Mouse (Mus musculus): ENCODE measurements around the gene Timm17a.

The Timm17a gene

DNA sequence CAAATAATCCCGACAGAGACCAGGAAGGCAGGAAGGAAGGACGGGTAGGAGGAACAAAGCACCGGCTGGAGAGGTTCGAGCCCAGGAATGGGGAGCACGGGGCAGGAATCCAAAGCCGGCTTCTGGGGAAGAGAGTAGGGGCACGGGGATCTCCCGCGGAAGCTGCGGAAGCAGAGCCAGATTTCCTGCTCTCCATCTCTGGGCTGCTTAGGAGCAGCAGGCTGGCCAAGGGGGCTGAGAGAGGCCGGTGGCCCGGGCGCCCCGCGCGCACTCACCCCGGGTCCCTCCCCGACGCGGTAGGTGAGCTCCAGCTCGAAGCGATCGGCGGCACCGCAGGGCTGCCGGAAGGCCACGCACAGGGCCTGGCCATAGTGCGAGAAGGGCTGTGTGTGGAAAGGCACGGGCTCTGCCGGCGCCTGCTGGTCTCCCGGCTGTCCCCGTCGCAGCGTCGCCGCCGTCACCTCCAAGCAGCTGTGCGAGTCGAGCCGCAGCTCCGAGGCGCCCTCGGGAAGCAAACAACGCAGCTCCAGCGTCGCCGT is 30.2 kb downstream of the Timm17a start:
- in situ Hi-C loops (cut with MboI; ENCODE audit: low pct_unique_long_range_greater_than_20kb in 1 of 2, low sequenced_read_pairs in 2 of 2, unreplicated experiment in 1 of 2) = no loop called here

DNA sequence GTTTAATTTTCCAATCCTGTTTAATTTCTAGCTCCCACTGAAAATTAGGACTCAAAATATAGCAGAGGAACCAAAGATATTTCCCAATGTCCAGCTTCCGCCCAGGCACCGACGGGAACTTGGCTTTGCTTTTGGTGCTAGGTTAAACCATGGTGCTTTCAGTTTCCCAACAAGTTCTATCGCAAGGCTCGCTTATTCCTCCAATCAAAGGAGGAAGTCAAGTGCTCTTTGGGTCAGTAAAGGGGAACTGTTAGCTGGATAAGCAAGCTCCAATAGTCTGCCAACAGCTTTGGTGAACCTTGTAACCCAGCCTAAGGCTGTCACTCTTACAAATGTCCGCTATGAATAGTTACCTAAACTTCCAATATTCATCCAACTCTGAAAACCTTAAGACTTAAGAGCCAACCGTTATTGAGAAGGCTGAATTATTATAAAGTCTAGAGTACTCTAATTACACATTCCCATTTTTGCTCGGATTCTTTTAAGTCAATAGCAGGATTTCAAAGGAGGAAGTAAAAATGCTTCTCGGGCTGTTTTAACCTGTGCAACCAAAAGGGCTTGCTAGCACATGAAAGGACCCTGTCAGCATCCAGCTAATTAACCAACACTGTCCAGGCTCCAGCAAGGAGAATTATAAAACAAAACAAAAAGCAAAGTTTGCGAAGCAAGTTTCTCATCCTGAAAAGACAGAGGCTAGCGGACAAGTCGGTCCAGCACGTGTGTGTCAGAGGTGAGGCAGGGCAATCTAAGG is 30.9 kb downstream of the Timm17a start:
- in situ Hi-C loops (cut with MboI; ENCODE audit: low pct_unique_long_range_greater_than_20kb in 1 of 2, low sequenced_read_pairs in 2 of 2, unreplicated experiment in 1 of 2) = no loop called here

GRCm38 (mm10) chr1:135281841-135282240 is 31.7 kb downstream of the Timm17a start:
- in situ Hi-C loops (cut with MboI; ENCODE audit: low pct_unique_long_range_greater_than_20kb in 1 of 2, low sequenced_read_pairs in 2 of 2, unreplicated experiment in 1 of 2) = no loop called here

- in situ Hi-C loops (cut with MboI; ENCODE audit: low pct_unique_long_range_greater_than_20kb in 1 of 2, low sequenced_read_pairs in 2 of 2, unreplicated experiment in 1 of 2) = no loop called here
Observed at GRCm38 (mm10) chr1:135280646-135281045, 32.9 kb downstream of the Timm17a start.

DNA sequence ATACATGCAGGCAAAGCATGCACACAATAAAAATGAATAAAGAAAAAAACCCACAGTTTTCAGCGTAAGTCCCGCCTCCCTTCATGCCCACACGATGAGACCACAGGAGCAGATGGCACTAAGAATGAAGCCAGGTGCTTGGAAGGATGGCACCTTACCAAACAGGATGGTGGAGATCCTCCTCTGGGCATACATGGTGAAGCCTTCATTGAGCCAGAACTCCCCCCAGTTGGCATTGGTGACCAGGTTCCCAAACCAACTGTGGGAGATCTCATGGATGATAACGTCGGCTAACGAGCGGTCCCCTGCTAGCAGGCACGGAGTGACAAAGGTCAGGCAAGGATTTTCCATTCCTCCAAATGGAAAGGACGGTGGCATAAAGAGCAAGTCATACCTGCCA is 42.2 kb downstream of the Timm17a start:
- in situ Hi-C loops (cut with MboI; ENCODE audit: low pct_unique_long_range_greater_than_20kb in 1 of 2, low sequenced_read_pairs in 2 of 2, unreplicated experiment in 1 of 2) = loop anchor here in 1 of 2 experiments (10.0 kb wide), 1 partner anchor 93 kb away; no protein-coding TSS in a partner anchor

- in situ Hi-C loops (cut with MboI; ENCODE audit: low pct_unique_long_range_greater_than_20kb in 1 of 2, low sequenced_read_pairs in 2 of 2, unreplicated experiment in 1 of 2) = no loop called here
Observed at GRCm38 (mm10) chr1:135267663-135268446, 45.7 kb downstream of the Timm17a start.

- in situ Hi-C loops (cut with MboI; ENCODE audit: low pct_unique_long_range_greater_than_20kb in 1 of 2, low sequenced_read_pairs in 2 of 2, unreplicated experiment in 1 of 2) = no loop called here
Observed at GRCm38 (mm10) chr1:135265834-135266233, 47.7 kb downstream of the Timm17a start.

GRCm38 (mm10) chr1:135263316-135263715 is 50.3 kb downstream of the Timm17a start:
- in situ Hi-C loops (cut with MboI; ENCODE audit: low pct_unique_long_range_greater_than_20kb in 1 of 2, low sequenced_read_pairs in 2 of 2, unreplicated experiment in 1 of 2) = loop anchor here in 1 of 2 experiments (5.0 kb wide), 1 partner anchor 104 kb away; no protein-coding TSS in a partner anchor

GRCm38 (mm10) chr1:135262329-135262728 is 51.2 kb downstream of the Timm17a start:
- in situ Hi-C loops (cut with MboI; ENCODE audit: low pct_unique_long_range_greater_than_20kb in 1 of 2, low sequenced_read_pairs in 2 of 2, unreplicated experiment in 1 of 2) = loop anchor here in 1 of 2 experiments (5.0 kb wide), 1 partner anchor 105 kb away; no protein-coding TSS in a partner anchor

- in situ Hi-C loops (cut with MboI; ENCODE audit: low pct_unique_long_range_greater_than_20kb in 1 of 2, low sequenced_read_pairs in 2 of 2, unreplicated experiment in 1 of 2) = loop anchor here in 1 of 2 experiments (5.0 kb wide), 1 partner anchor 106 kb away; no protein-coding TSS in a partner anchor
Observed at GRCm38 (mm10) chr1:135260931-135261330, 52.6 kb downstream of the Timm17a start.

DNA sequence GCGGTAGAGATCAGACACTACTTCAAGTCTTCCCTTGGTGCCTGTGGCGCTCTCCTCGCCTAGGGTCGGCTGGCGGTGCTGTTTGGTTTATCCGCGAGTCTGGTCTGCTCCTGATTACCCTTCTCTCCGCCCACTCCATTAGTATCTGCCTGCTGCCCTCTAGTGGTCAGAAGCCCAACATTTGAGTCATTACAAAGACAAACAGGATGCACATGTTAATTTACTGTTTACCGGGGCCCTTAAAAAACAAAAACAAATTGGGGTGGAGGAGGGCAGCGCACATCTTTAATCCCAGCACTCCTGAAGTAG is 54.5 kb downstream of the Timm17a start:
- in situ Hi-C loops (cut with MboI; ENCODE audit: low pct_unique_long_range_greater_than_20kb in 1 of 2, low sequenced_read_pairs in 2 of 2, unreplicated experiment in 1 of 2) = no loop called here

DNA sequence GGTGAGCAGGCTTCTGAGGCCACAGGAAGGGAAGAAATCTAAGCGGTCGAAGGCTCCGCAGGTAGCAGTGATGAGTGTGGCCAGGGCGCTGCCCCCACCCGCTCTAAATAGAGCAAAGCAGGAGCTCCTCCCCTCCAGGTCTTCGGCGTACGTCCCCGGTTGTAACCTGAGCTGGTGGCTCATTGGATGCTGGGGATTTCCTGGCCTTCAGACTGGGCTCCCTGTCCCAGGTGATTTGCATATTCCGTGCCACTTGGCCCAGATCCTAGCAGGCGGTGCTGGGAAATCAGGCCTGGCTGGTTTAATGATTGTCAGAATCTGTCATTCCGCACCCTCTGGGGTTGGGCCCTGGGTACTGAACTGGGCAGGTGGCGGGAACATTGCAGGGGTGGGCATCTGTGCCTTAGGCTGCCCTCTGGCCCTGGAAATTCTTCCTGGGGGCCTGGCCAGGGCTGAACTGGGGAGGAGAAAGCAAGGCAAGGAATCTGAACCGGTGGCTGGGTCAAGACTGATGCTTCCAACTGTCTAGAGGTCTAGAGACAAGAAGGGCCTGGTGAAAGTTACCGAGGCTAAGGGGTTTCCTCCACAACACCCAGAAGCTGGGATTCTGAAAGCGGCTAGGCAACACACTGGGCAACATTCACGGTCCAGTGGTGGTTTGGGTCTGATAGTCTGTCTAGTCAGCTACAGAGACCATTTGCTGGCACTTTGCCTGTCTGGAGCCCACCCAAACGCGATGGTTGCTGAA is 55.0 kb downstream of the Timm17a start, which contains the start of gene Elf3:
Elf3 (minus strand) TSS at position 189 of the 748 bp plus-strand sequence.
- in situ Hi-C loops (cut with MboI; ENCODE audit: low pct_unique_long_range_greater_than_20kb in 1 of 2, low sequenced_read_pairs in 2 of 2, unreplicated experiment in 1 of 2) = no loop called here

GRCm38 (mm10) chr1:135256299-135256698 is 57.3 kb downstream of the Timm17a start:
- in situ Hi-C loops (cut with MboI; ENCODE audit: low pct_unique_long_range_greater_than_20kb in 1 of 2, low sequenced_read_pairs in 2 of 2, unreplicated experiment in 1 of 2) = no loop called here

DNA sequence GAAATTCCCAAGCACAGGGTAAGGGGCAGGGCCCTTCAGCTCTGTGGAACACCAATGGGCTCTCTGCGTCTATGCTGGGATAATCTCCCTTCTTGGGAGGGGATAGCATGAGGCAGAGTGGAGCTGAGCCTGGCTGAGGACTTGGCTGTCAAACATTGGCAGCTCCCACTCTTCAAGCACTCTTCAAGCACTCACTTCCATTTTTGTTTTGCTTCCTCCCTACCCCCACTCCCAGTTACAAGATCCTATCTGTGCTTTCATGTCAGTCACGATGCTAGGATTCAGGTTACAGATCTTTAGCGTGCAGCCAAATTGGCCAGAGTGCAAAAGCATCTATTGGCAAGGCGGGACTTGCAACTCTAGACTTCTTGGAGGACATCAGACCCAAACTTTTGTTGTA is 60.7 kb downstream of the Timm17a start:
- in situ Hi-C loops (cut with MboI; ENCODE audit: low pct_unique_long_range_greater_than_20kb in 1 of 2, low sequenced_read_pairs in 2 of 2, unreplicated experiment in 1 of 2) = loop anchor here (5.0 kb wide), 1 partner anchor 71 kb away; no protein-coding TSS in a partner anchor

DNA sequence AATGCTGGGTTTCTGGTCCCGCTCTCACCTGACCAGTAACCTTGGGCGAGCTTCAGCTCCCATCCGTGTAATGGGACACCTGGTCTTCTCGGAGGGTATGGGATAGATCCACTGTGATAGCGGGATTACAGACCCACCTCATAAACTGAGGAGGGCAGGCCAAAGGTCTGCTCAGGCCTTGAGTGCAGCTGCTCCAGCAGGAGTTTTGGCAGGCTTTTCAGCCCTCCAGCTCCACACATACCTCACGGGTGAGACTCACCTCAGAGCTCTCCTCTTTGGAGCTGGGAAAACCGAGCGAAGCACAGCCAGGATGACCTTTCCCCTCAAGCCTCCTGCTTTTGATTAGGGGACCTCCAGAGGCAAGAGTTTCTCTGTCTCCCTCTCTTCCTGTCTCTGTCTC is 62.2 kb downstream of the Timm17a start:
- in situ Hi-C loops (cut with MboI; ENCODE audit: low pct_unique_long_range_greater_than_20kb in 1 of 2, low sequenced_read_pairs in 2 of 2, unreplicated experiment in 1 of 2) = loop anchor here (5.0 kb wide), 1 partner anchor 69 kb away; no protein-coding TSS in a partner anchor

DNA sequence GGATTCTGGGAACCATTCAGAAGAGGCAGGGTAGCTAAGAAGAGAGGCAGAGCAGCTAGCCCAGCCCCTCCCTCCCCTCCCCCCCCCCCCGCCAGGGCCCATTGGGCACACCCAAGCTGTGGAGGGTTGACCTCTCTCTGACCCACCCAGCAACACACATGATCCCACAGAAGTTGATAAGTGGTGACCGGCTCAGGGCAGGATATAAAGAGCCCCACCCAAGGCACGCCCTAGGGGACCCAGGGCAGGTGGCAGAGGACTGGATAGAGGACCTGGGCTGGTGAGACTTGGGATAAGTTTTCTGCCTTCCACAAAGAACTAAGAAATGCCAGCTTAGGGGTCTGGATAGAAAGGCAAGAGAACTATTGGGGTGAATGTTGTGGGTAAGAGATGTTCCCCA is 62.9 kb downstream of the Timm17a start:
- in situ Hi-C loops (cut with MboI; ENCODE audit: low pct_unique_long_range_greater_than_20kb in 1 of 2, low sequenced_read_pairs in 2 of 2, unreplicated experiment in 1 of 2) = loop anchor here (5.0 kb wide), 1 partner anchor 68 kb away; no protein-coding TSS in a partner anchor

DNA sequence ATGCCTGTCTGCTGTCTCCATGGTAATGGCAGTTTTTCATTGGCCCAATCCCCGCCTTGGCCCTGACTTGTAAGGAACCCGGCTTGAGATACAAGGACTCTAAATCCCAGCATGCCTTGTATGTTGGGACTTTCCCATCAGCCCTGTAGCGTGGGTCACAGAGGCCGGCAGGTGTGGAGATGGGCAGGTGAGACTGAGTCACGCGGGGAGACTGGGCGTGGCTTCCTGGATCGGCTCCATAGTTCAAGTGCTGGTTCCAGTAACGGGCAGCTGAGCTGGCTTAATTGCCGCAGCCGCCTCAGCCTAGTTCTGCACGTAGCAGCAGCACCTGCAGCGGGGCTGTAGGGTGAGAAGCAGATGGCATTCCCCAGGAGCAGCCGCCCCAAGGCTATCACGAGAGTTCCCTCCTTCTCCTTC is 65.1 kb downstream of the Timm17a start:
- in situ Hi-C loops (cut with MboI; ENCODE audit: low pct_unique_long_range_greater_than_20kb in 1 of 2, low sequenced_read_pairs in 2 of 2, unreplicated experiment in 1 of 2) = no loop called here
